Mouse (Mus musculus): ENCODE results near the gene Sdhb. TPM values are rescaled to one million over a fixed set of nuclear protein-coding genes. Genes with fewer than 3 reads are reported as not detected.
A peak's percentile ranks its signal among the peaks of the same experiment; 100 is the strongest.

Sdhb gene
- polyA plus RNA-seq, 1 experiment from 2014 or later = 387 TPM

GRCm38 (mm10) chr4:141010526-141010925 lies 49.5 kb downstream of the Sdhb start:
- peak; percentile 87 for ATAC-seq (ENCODE audit: low FRiP score, low read depth)
- Histone ChIP-seq H3K27me3 (no peaks in the 10 kb centered on the region), H3K36me3 (peaks cover 59% of the 10 kb centered on the region), H3K9ac (peak overlapping the region; percentile 88), H3K27ac (peak overlapping the region; percentile 93), H3K4me3 (peak overlapping the region; percentile 82), H3K4me1 (peaks cover 46% of the 10 kb centered on the region), H3K4me2 (replicated peaks) (peak overlapping the region; percentile 92), H3K9me3 (no peaks in the 10 kb centered on the region)
- under 1% methylated on average over 26 of the region's 26 CpGs for WGBS

- H3K36me3 ChIP-seq = peaks cover 59% of the 10 kb centered on the region
- H3K4me1 ChIP-seq = peaks cover 50% of the 10 kb centered on the region
- H3K4me2 ChIP-seq (replicated peaks) = peak overlapping the region; percentile 92
- peak; percentile 64 for ATAC-seq (ENCODE audit: low FRiP score, low read depth)
- under 1% methylated on average over 17 of the region's 17 CpGs for WGBS
- peak overlapping the region; percentile 88 for H3K9ac ChIP-seq
- no peaks in the 10 kb centered on the region for H3K9me3 ChIP-seq
- peak overlapping the region; percentile 82 for H3K4me3 ChIP-seq
- H3K27me3 ChIP-seq = no peaks in the 10 kb centered on the region
- H3K27ac ChIP-seq = peak overlapping the region; percentile 93
Observed at GRCm38 (mm10) chr4:141010941-141011429, 50.0 kb downstream of the Sdhb start.

- peak overlapping the region; percentile 92 for H3K4me2 ChIP-seq (replicated peaks)
- ATAC-seq (ENCODE audit: low FRiP score, low read depth) = peak; percentile 3; the same call in 1 of the 2 replicates
- WGBS = 21% methylated on average over 14 of the region's 14 CpGs
- peaks cover 59% of the 10 kb centered on the region for H3K36me3 ChIP-seq
- H3K27ac ChIP-seq = peak overlapping the region; percentile 93
- H3K4me1 ChIP-seq = peaks cover 56% of the 10 kb centered on the region
- H3K4me3 ChIP-seq = peak overlapping the region; percentile 82
- H3K27me3 ChIP-seq = no peaks in the 10 kb centered on the region
- peak overlapping the region; percentile 88 for H3K9ac ChIP-seq
- no peaks in the 10 kb centered on the region for H3K9me3 ChIP-seq
Observed at GRCm38 (mm10) chr4:141011556-141012328, 50.7 kb downstream of the Sdhb start.

- H3K9me3 ChIP-seq = no peaks in the 10 kb centered on the region
- peak overlapping the region; percentile 82 for H3K4me3 ChIP-seq
- H3K36me3 ChIP-seq = peaks cover 62% of the 10 kb centered on the region
- H3K27ac ChIP-seq = peak overlapping the region; percentile 93
- H3K27me3 ChIP-seq = no peaks in the 10 kb centered on the region
- H3K4me1 ChIP-seq = peaks cover 64% of the 10 kb centered on the region
- peak overlapping the region; percentile 92 for H3K4me2 ChIP-seq (replicated peaks)
- 70% methylated on average over 10 of the region's 10 CpGs for WGBS
- peak overlapping the region; percentile 88 for H3K9ac ChIP-seq
- ATAC-seq (ENCODE audit: low FRiP score, low read depth) = no peak
Observed at GRCm38 (mm10) chr4:141012558-141012957, 51.6 kb downstream of the Sdhb start.

- Histone ChIP-seq H3K4me3 (no peak overlapping the region), H3K27ac (no peak overlapping the region), H3K9ac (no peak overlapping the region), H3K4me2 (replicated peaks) (no peak overlapping the region), H3K9me3 (no peaks in the 10 kb centered on the region), H3K36me3 (peaks cover 64% of the 10 kb centered on the region), H3K27me3 (no peaks in the 10 kb centered on the region), H3K4me1 (peaks cover 78% of the 10 kb centered on the region)
- 69% methylated on average over 8 of the region's 8 CpGs for WGBS
- no peak for ATAC-seq (ENCODE audit: low FRiP score, low read depth)
Observed at GRCm38 (mm10) chr4:141014114-141014513, 53.1 kb downstream of the Sdhb start.

- WGBS = 95% methylated on average over 11 of the region's 11 CpGs
- Histone ChIP-seq H3K9me3 (no peaks in the 10 kb centered on the region), H3K4me1 (peaks cover 82% of the 10 kb centered on the region), H3K27me3 (no peaks in the 10 kb centered on the region), H3K9ac (no peak overlapping the region), H3K4me2 (replicated peaks) (no peak overlapping the region), H3K36me3 (peaks cover 66% of the 10 kb centered on the region), H3K27ac (peak overlapping the region; percentile 48; the same call in 1 of the 2 replicates), H3K4me3 (no peak overlapping the region)
- ATAC-seq (ENCODE audit: low FRiP score, low read depth) = no peak
Observed at GRCm38 (mm10) chr4:141014856-141015255, 53.9 kb downstream of the Sdhb start.

GRCm38 (mm10) chr4:141015356-141015755 lies 54.4 kb downstream of the Sdhb start:
- Histone ChIP-seq H3K4me1 (peaks cover 83% of the 10 kb centered on the region), H3K9ac (peak overlapping the region; percentile 31; the same call in 1 of the 2 replicates), H3K27me3 (no peaks in the 10 kb centered on the region), H3K4me3 (no peak overlapping the region), H3K27ac (peak overlapping the region; percentile 48; the same call in 1 of the 2 replicates), H3K4me2 (replicated peaks) (no peak overlapping the region), H3K36me3 (peaks cover 66% of the 10 kb centered on the region), H3K9me3 (no peaks in the 10 kb centered on the region)
- WGBS = 76% methylated on average over 7 of the region's 7 CpGs
- no peak for ATAC-seq (ENCODE audit: low FRiP score, low read depth)

GRCm38 (mm10) chr4:141016311-141016710 lies 55.3 kb downstream of the Sdhb start:
- Histone ChIP-seq H3K36me3 (peaks cover 66% of the 10 kb centered on the region), H3K9ac (0 out of 2 replicates have a peak overlapping the region, but pooled peaks have one; percentile 19), H3K9me3 (no peaks in the 10 kb centered on the region), H3K27ac (peak overlapping the region; percentile 58; the same call in 1 of the 2 replicates), H3K4me3 (no peak overlapping the region), H3K27me3 (no peaks in the 10 kb centered on the region), H3K4me1 (peaks cover 90% of the 10 kb centered on the region), H3K4me2 (replicated peaks) (no peak overlapping the region)
- WGBS = 81% methylated on average over 9 of the region's 9 CpGs
- no peak for ATAC-seq (ENCODE audit: low FRiP score, low read depth)

- Histone ChIP-seq H3K4me3 (no peak overlapping the region), H3K9me3 (no peaks in the 10 kb centered on the region), H3K4me2 (replicated peaks) (no peak overlapping the region), H3K27ac (peak overlapping the region; percentile 58; the same call in 1 of the 2 replicates), H3K36me3 (peaks cover 62% of the 10 kb centered on the region), H3K9ac (no peak overlapping the region), H3K4me1 (peaks cover 86% of the 10 kb centered on the region), H3K27me3 (no peaks in the 10 kb centered on the region)
- WGBS = 79% methylated on average over 29 of the region's 29 CpGs
- ATAC-seq (ENCODE audit: low FRiP score, low read depth) = no peak
Observed at GRCm38 (mm10) chr4:141017657-141018436, 56.8 kb downstream of the Sdhb start.

GRCm38 (mm10) chr4:141020220-141020619 lies 59.2 kb downstream of the Sdhb start:
- Histone ChIP-seq H3K27ac (peak overlapping the region; percentile 97), H3K27me3 (no peaks in the 10 kb centered on the region), H3K9ac (peak overlapping the region; percentile 27; the same call in 1 of the 2 replicates), H3K36me3 (peaks cover 60% of the 10 kb centered on the region), H3K9me3 (no peaks in the 10 kb centered on the region), H3K4me2 (replicated peaks) (peak overlapping the region; percentile 54), H3K4me1 (peaks cover 67% of the 10 kb centered on the region), H3K4me3 (no peak overlapping the region)
- 70% methylated on average over 17 of the region's 17 CpGs for WGBS
- ATAC-seq (ENCODE audit: low FRiP score, low read depth) = 0 out of 2 replicates have a peak, but pooled peaks have one; percentile 0

- Histone ChIP-seq H3K9ac (peak overlapping the region; percentile 27; the same call in 1 of the 2 replicates), H3K4me3 (0 out of 2 replicates have a peak overlapping the region, but pooled peaks have one; percentile 0), H3K27me3 (no peaks in the 10 kb centered on the region), H3K9me3 (no peaks in the 10 kb centered on the region), H3K4me1 (peaks cover 60% of the 10 kb centered on the region), H3K36me3 (peaks cover 60% of the 10 kb centered on the region), H3K4me2 (replicated peaks) (peak overlapping the region; percentile 54), H3K27ac (peak overlapping the region; percentile 97)
- WGBS = 17% methylated on average over 14 of the region's 14 CpGs
- peak; percentile 75 for ATAC-seq (ENCODE audit: low FRiP score, low read depth)
Observed at GRCm38 (mm10) chr4:141020811-141021613, 60.0 kb downstream of the Sdhb start.

Measured in limb, embryonic 13.5 days (tissue).